Mouse (Mus musculus): ENCODE data around the gene Jarid2.

Gene Jarid2

DNA sequence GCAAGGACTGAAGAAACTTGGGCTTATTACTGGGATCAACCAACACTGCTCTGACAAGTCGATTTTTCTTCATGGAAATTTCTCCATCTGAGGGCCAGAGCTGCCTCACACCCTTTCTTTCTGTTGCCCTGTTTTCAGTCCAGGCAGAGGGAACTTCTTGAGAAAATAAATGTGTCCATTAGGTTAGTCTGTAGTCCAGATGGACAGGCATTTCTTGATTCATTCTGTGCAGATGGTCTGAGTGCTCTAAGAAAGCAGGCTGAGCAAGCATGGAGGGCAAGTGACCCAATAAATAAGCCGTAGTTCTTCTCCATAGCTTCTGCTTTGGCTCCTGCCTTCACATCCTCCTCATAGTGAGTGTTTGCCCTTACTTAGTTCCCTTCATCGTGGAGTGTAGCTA lies 46.1 kb downstream of the Jarid2 start:
- DNase-seq (ENCODE audit: low read depth, low spot score) = no peak

DNA sequence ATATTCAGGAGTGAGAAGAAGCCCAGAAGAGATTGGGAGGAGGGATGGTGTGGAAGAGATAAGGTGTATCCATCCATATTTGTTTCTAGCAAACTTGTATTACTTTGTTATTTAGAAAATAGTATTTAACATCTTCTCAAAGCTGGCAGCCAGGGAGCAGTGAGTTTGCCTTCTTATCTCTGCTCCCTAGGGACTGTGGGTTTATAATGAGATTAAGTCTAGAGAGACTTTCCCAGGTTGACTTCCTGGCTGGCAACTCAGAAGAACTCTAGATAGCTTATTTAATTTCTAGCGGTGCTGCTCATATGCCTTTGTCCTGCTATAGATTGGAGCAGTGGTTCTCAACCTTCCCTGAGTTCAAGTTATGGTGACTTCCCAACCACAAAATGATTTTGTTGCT lies 51.2 kb downstream of the Jarid2 start:
- no peak for DNase-seq (ENCODE audit: low read depth, low spot score)

GRCm38 (mm10) chr13:44781126-44781525 lies 51.9 kb downstream of the Jarid2 start:
- no peak for DNase-seq (ENCODE audit: low read depth, low spot score)

DNA sequence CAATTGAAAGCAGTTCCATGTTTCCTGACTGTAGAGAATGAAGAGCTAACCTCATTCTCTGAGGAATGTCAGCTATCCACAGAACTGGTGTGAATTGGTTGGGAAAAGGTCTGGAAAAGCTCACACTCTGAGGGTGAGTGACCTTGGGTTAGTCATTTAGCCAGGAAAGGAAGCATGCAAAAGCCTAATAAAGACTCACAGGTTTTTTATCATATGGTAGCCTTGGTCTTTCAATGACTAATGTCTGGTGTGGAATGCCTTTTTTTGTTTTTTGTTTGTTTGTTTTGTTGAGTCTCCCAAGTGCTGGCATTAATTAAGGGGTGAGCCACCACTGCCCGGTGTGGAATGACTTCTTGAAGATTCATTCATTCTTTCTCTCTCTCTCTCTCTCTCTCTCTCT lies 55.3 kb downstream of the Jarid2 start:
- no peak for DNase-seq (ENCODE audit: low read depth, low spot score)

DNA sequence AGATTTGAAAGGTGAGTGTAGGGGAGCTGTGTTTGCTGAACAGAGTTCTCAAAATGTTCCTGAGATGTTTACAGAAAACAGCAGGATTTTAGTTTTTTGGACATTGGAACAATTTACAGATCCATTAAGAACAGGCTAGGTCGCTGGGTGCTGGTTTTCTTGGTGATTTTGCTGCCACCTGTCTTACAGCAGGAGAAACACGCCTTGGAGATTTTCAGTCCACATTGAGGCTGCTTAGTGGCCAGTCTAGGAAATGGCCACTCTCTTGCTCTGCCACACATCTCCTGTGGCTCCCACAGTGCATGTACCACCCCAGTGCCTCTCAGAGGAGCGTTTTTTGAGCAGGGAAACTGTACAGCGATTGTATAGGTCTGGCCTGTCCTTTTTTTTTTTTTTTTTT lies 57.0 kb downstream of the Jarid2 start:
- DNase-seq (ENCODE audit: low read depth, low spot score) = peak; percentile 22

- DNase-seq (ENCODE audit: low read depth, low spot score) = no peak
These were observed 59.3 kb downstream of the Jarid2 start for GRCm38 (mm10) chr13:44788352-44789125.

DNA sequence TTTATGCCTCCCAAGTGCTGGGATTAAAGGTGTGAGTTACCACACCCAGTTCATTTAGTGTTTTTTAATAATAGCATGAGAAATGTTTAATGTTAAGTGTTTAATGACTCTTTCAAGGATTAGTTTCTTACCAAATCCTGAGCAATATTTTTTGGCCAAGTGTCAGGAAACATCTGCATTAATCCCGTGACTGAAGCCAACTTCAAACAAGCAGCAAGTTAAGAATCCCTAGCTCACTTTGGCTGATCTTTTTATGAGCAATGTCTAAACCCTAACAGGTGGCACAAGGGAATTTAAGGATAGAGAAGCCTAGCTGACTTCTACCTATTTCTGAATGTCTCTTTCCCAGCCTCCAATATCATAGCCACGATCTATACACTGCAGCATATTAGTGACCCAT lies 60.7 kb downstream of the Jarid2 start:
- no peak for DNase-seq (ENCODE audit: low read depth, low spot score)

DNA sequence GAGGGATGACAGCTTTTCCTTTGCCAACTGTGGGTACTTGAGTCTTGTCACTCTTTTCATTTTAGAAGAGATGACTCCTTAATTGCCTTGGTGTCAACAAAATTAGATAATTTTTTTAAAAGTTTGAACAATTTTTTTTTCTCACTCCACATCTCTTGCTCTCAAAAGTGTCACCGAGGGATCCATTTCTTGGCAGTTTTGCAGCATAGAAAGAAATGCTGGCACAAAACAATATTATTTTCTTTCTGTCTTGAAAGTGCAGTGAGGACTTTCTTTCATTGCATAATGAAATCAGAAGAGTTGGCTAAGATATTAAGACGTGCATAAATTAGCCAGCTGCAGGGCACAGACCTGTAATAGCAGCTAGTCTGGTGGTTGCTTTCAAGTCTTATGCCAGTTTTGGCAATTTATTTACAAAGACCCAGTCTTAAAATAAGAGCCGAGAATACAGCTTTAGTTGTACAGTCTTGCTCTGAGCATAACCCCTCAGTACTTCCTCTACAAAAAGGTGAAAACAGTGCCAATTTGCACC lies 63.2 kb downstream of the Jarid2 start:
- DNase-seq (ENCODE audit: low read depth, low spot score) = no peak

DNA sequence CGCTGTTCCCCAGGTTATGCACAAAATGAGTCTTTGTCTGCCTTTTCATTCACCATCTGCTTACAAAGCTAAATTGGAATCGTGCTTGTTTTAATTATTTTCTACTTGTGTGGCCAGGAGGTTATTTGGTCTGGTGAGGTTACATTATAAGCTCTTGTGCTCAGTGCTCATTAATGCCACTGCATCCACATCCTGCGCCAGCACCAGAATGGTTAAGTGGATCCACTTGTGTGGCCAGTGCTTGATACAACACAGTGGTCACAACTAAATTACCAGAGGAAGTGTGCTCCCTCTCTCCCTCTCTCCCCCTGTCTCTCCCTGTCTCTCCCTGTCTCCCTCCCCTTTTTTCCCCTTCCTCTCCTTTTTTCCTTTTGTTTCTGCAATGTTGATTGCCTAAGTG lies 66.6 kb downstream of the Jarid2 start:
- no peak for DNase-seq (ENCODE audit: low read depth, low spot score)

DNA sequence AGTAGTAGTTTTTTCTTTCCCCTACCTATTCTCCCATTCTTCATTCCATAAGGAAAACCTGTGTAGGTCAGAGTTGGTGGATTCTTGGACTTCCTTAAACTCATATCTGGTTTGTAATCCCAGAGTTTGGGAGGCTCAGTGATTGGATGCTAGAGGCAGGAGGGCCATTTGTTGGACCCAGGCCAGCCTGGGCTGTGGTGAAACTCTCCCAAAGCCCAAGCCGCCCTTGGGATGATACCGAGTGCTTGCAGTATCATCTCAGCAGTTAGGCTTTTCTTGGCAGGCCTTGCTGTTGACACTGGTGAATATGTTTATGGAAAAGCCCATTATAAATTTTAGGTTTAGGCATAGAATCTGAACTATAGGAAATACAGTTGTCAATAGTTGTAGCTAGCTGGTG lies 67.5 kb downstream of the Jarid2 start:
- DNase-seq (ENCODE audit: low read depth, low spot score) = no peak

- DNase-seq (ENCODE audit: low read depth, low spot score) = no peak
These were observed 69.0 kb downstream of the Jarid2 start for GRCm38 (mm10) chr13:44798280-44798679.

GRCm38 (mm10) chr13:44799166-44799565 lies 69.9 kb downstream of the Jarid2 start:
- DNase-seq (ENCODE audit: low read depth, low spot score) = no peak

GRCm38 (mm10) chr13:44800059-44800458 lies 70.8 kb downstream of the Jarid2 start:
- no peak for DNase-seq (ENCODE audit: low read depth, low spot score)

GRCm38 (mm10) chr13:44804876-44805275 lies 75.6 kb downstream of the Jarid2 start:
- DNase-seq (ENCODE audit: low read depth, low spot score) = no peak

GRCm38 (mm10) chr13:44808307-44808706 lies 79.0 kb downstream of the Jarid2 start:
- no peak for DNase-seq (ENCODE audit: low read depth, low spot score)

DNA sequence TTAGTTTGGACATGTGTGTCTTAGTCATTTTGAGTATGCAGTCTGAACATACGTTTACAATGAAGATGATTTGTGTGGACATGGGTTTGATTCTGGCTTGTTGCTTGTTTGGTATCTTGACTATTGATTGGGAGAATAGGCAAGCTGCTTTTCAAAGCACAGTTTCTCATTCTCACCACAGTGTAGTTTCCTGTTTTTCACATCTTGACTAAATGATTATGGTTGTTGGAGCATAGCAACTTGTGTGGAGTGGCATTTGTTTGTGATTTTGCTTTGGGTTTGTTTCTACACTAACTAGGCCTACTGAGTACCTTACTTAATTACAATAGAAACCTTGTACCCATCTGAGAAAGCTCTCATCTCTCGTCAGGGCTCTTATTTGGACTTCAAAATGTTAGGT lies 81.7 kb downstream of the Jarid2 start:
- DNase-seq (ENCODE audit: low read depth, low spot score) = no peak

DNA sequence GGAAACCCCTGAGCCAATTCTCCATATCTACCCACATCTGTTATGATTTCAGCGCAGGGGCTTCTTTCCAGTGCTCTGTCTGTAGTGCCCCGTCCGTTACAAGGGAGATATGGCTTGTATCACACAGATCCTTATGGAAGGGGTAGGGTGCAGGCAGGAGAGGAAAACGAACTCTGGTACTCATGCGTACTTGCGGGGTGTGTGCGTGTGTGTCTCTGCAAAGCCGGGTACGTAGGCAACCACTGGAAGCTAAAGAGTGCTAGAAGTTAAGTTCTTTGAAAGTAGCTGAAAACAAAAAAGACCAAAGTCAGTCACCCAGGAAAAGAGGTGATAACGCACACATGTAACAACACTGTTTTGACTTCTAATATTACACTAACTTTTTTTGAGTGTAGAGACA lies 82.3 kb downstream of the Jarid2 start:
- no peak for DNase-seq (ENCODE audit: low read depth, low spot score)

DNA sequence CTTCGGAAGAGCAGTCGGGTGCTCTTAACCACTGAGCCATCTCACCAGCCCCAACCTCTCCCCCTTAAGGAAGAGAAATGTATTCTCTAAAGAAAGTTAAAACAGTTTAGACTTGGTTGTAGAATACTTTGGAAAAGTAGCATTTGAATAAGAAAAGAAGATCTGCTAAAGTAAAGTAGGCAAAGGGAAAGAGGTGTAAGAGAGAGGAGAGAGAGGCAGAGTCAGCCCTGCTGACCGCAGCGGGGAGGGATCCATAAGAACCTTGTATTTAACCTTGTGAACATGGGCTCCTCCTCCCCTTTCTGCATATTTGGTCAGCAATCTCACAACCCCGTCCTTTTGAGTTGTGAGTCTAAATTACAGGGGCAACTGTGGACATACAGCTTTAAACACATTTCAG lies 83.1 kb downstream of the Jarid2 start:
- no peak for DNase-seq (ENCODE audit: low read depth, low spot score)

DNA sequence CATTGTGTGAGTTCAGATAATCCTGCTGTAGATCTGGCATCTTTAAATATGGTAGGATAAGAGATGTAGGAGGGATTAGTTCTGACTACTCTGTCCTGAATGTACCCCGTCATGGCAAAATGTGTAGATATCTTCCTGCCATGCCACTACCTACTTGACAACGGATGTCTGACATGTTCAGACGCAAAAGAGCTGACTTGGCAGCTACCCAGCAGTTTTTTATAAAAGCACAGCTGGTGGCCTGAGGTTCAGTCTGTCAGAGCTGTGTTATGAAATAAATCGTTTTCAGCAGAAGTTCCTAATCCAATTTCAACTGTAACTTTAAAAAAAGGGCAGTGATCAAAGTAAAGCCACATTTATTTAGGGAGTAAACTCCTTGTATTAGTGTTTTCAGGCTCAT lies 90.1 kb downstream of the Jarid2 start:
- no peak for DNase-seq (ENCODE audit: low read depth, low spot score)

- no peak for DNase-seq (ENCODE audit: low read depth, low spot score)
These were observed 93.3 kb downstream of the Jarid2 start for GRCm38 (mm10) chr13:44822578-44822977.

- DNase-seq (ENCODE audit: low read depth, low spot score) = no peak
These were observed 99.6 kb downstream of the Jarid2 start for GRCm38 (mm10) chr13:44828903-44829302.

- no peak for DNase-seq (ENCODE audit: low read depth, low spot score)
These were observed 102.8 kb downstream of the Jarid2 start for GRCm38 (mm10) chr13:44832104-44832503.

DNA sequence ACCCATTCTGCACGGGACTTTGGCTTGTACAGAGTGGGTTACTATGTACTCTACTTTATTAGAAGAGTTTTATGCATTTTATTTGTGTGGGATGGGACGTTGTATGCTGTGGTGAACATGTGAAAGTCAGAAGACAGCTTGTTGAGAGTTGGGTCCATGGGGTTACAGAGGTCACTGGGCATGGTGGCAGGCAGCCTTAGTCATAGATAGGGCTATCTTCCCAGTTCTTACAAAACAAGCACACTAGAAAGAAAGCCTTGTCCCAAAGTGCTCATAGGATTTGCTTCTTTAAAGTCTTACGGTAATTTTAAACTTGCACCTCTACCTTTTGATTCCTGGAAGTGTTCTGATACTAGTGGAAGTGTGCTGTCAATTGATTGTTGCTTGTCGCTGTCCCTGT lies 103.6 kb downstream of the Jarid2 start:
- DNase-seq (ENCODE audit: low read depth, low spot score) = no peak

DNA sequence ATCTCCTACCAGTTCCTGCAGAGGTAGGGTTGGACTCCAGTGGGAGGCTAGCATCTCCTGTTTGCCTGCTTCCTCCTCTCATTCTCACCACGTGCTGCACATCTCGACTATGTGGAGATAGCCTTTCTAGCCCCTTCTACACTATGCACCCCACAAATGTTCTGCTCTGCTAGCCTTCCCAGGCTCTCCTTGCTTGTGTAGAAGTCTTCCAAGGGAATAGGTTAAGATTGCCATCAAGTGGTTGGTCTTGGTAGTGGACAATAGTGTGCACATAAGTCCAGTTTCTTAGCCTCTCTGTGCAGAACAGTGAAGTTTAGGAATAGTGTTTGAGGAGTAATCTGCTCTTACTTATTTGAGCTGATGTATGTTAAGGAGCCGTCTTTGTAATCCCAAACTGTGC lies 104.1 kb downstream of the Jarid2 start:
- DNase-seq (ENCODE audit: low read depth, low spot score) = no peak

Data from retina, adult 2 months (tissue).